Mouse (Mus musculus): ENCODE measurements around the gene Gm20431.

- TF ChIP-seq GATA1 (IDR thresholded peaks at IDR 0.05; ENCODE audit: borderline replicate concordance, low read length) (no peak), FLI1 (IDR thresholded peaks at IDR 0.05; ENCODE audit: low read length) (no peak)
Observed at GRCm38 (mm10) chr2:167671101-167671633, 9.9 kb upstream of the Gm20431 start.
